Mouse (Mus musculus) embryonic facial prominence, embryonic 12.5 days (tissue): Measurements from ENCODE around the gene Gpc3. TPM values are rescaled to one million over a fixed set of nuclear protein-coding genes. Genes with fewer than 3 reads are reported as not detected.
A peak's percentile ranks its signal among the peaks of the same experiment; 100 is the strongest.
"Not testable (repeated sequence)": the region's sequence is repeated elsewhere in the genome, so short reads cannot be mapped to it uniquely, and the experiment has no call there.

ENCODE experiments used
- ATAC-seq: fragments of 200-750 bp; cut with Nextera tagmentation; 2 replicates; pipeline ENCODE4 v1.8.0; 2017; ENCODE audit not compliant: insufficient number of reproducible peaks, insufficient read depth, low FRiP score, low TSS enrichment
- H3K27ac ChIP-seq: fragments of 300-500 bp; sonication (generic); 2 replicates; pipeline ENCODE4 v1.5.1; 2016; ENCODE audit warnings: mild to moderate bottlenecking
- H3K27me3 ChIP-seq: fragments of 300-500 bp; sonication (generic); 2 replicates; pipeline ENCODE4 v1.6.1; 2016; ENCODE audit warnings: mild to moderate bottlenecking, moderate library complexity
- H3K36me3 ChIP-seq: fragments of 300-500 bp; sonication (generic); 2 replicates; pipeline ENCODE4 v1.6.1; 2016; ENCODE audit warnings: mild to moderate bottlenecking
- H3K4me1 ChIP-seq: fragments of 300-500 bp; sonication (generic); 2 replicates; pipeline ENCODE4 v1.6.1; 2016
- H3K4me2 ChIP-seq: fragments of 300-500 bp; sonication (generic); replicated peaks from 2 replicates; pipeline ENCODE4 v1.6.1; 2016; ENCODE audit warnings: mild to moderate bottlenecking, moderate library complexity
- H3K4me3 ChIP-seq: fragments of 300-500 bp; sonication (generic); 2 replicates; pipeline ENCODE4 v1.5.1; 2016; ENCODE audit warnings: mild to moderate bottlenecking
- H3K9ac ChIP-seq: fragments of 300-500 bp; sonication (generic); 2 replicates; pipeline ENCODE4 v1.6.1; 2016; ENCODE audit warnings: mild to moderate bottlenecking, moderate library complexity
- H3K9me3 ChIP-seq: fragments of 300-500 bp; sonication (generic); 2 replicates; pipeline ENCODE4 v1.6.1; 2016; ENCODE audit warnings: mild to moderate bottlenecking, moderate library complexity
- WGBS: fragments of 180-500 bp; shearing (Covaris S2); methylation state at CpG from one replicate; pipeline ENCODE4 v1.1.7; 2016; 5-methylcytosine and 5-hydroxymethylcytosine counted together
- polyA plus RNA-seq: library from polyadenylated mRNA; unstranded; fragments of >200 nt; fragmentation: Nextera tagmentation; extraction: Ambion mirVana; gene quantifications from 2 replicates; pipeline ENCODE4 v1.2.1, GENCODE M21; 2016

Gpc3 gene
- polyA plus RNA-seq, 1 experiment from 2014 or later, result 863 TPM

DNA sequence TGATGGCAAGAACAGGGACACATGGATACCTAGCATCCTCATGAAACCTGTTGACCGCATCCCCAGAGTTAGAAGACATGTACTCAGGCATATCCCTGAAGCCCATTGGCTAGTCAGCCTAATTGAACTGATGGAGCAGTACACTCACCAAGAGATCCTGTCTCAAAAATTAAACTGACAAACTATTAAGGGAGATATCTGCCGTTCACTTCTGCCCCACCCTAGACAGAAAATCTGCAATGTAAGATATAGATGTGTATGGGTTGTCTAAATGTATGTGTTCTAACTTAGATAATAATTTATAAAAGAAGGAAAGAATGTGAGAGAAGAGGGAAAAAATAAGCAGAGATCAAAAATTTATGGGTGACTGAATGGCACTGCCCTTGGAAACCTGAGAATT lies 212.6 kb downstream of the Gpc3 start:
- Histone ChIP-seq H3K27ac (no peak overlapping the region), H3K4me3 (no peak overlapping the region), H3K9ac (no peak overlapping the region), H3K9me3 (no peaks in the 10 kb centered on the region), H3K4me1 (no peaks in the 10 kb centered on the region), H3K27me3 (no peaks in the 10 kb centered on the region), H3K36me3 (no peaks in the 10 kb centered on the region), H3K4me2 (no peak overlapping the region)
- ATAC-seq, result no peak
- WGBS, result 95% methylated on average over 2 of the region's 2 CpGs

DNA sequence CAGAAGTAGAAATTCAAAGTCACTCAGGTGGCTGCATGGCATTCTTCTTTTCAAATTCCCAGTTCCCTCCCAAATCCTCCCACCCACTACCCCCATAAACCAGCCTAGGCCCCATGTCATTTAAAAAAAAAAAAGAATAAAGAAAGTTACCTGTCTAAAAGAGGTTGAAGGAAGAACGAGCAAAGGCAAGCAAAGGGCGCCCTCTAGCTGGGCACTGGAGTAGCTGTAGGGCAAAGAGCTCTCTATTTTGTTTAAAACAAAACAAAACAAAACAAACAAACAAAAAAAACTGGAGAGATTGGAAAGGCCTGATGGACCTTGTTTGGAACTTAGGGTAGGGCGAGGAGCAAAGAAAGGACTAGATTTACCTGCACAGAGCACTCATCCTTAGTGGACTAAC lies 238.6 kb downstream of the Gpc3 start:
- 54% methylated on average over 3 of the region's 3 CpGs for WGBS
- Histone ChIP-seq H3K36me3 (no peaks in the 10 kb centered on the region), H3K4me3 (no peak overlapping the region), H3K9me3 (no peaks in the 10 kb centered on the region), H3K4me1 (no peaks in the 10 kb centered on the region), H3K9ac (no peak overlapping the region), H3K27me3 (no peaks in the 10 kb centered on the region), H3K4me2 (no peak overlapping the region), H3K27ac (no peak overlapping the region)
- ATAC-seq, result no peak

DNA sequence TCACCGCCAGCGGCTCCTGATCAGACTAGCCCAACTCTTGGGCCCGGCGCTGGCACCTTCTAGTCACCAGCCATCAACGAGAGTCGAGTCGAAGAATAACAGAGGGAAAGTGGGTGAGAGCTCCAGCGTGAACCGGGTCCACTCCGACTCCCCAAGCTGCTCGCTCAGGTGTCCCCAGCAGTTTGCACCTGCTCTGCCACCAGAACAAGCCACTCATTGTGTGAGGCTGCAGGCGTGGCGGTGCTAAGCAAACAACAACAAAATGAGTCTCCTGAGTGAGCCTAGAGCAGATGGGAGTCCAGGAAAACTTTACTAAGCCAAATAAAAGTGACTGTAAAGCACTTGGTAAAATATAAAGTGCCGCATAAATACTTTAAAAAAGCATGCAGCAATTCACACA lies 239.5 kb downstream of the Gpc3 start:
- WGBS, result 83% methylated on average over 14 of the region's 14 CpGs
- Histone ChIP-seq H3K27ac (no peak overlapping the region), H3K4me1 (no peaks in the 10 kb centered on the region)

DNA sequence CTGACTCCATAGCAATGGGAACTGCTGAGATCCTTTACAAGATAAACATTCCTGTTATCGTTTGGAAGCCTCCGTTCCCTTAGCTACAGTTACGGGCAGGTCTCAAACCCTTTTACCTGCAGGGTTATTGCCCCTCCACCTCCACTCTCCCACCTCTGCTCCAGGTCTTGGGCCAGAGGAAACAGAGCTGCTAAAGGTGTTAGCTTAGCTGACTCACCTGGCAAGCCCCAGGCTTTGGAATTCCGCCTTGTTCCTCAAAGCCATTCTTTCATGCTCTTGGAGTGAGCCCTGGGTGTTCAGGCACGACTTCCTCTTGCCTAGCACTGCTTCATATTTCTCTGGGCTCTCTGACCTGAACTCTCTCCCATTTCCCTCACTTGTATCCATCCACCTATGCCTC lies 241.3 kb downstream of the Gpc3 start:
- Histone ChIP-seq H3K4me2 (no peak overlapping the region), H3K4me3 (no peak overlapping the region), H3K9me3 (no peaks in the 10 kb centered on the region), H3K9ac (no peak overlapping the region), H3K27me3 (no peaks in the 10 kb centered on the region), H3K4me1 (no peaks in the 10 kb centered on the region), H3K27ac (no peak overlapping the region), H3K36me3 (no peaks in the 10 kb centered on the region)
- no peak for ATAC-seq
- WGBS, result 73% methylated on average over 5 of the region's 5 CpGs

More for the DNA sequence above, 239.5 kb downstream of the Gpc3 start:
- Histone ChIP-seq H3K9me3 (no peaks in the 10 kb centered on the region), H3K4me3 (no peak overlapping the region), H3K36me3 (no peaks in the 10 kb centered on the region), H3K9ac (no peak overlapping the region), H3K4me2 (no peak overlapping the region), H3K27me3 (no peaks in the 10 kb centered on the region)
- ATAC-seq, result no peak

DNA sequence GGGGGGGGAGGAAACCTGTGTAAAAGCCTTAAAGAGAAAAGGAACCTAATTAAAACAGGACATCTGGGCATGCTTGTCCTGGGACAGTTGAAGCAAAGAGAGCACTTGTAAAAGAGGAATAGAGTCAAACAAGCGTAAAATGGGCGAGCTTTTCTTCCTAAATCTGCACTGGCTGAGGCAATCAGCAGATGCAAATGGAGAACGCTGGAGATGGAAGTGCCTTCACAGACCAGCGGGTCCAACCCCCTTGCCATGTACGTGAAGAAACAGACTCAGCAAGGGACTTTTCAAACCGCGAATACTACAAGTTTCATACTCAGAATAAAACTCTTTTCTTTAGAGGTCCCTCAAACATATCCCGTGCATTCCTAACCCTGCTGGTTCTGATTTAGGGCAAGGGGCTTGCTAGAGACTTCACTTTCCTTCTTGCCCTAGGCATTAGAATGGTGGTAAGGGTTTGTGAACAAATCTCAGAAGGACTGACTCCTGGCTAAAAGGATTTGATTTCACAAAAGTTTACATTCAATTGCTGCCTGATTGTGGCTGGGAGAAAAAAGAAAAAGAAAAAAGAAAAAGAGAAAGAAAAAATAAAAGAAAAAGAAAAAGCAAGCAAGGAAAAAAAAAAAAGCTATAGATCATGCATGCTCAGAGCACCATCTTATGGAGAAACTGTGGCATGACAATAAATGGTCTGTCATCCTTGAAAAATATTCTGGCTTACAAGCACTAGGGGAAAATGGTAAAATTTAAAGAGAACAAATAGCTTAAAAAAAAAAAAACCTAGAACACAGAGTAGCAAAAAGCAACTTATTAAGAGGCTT lies 243.6 kb downstream of the Gpc3 start:
- Histone ChIP-seq H3K4me3 (no peak overlapping the region), H3K4me2 (no peak overlapping the region), H3K36me3 (no peaks in the 10 kb centered on the region; the same call in 1 of the 2 replicates), H3K27ac (peak overlapping the region; percentile 54; the same call in 1 of the 2 replicates), H3K4me1 (no peaks in the 10 kb centered on the region), H3K27me3 (no peaks in the 10 kb centered on the region), H3K9ac (no peak overlapping the region), H3K9me3 (no peaks in the 10 kb centered on the region)
- no peak for ATAC-seq
- WGBS, result 22% methylated on average over 8 of the region's 8 CpGs

DNA sequence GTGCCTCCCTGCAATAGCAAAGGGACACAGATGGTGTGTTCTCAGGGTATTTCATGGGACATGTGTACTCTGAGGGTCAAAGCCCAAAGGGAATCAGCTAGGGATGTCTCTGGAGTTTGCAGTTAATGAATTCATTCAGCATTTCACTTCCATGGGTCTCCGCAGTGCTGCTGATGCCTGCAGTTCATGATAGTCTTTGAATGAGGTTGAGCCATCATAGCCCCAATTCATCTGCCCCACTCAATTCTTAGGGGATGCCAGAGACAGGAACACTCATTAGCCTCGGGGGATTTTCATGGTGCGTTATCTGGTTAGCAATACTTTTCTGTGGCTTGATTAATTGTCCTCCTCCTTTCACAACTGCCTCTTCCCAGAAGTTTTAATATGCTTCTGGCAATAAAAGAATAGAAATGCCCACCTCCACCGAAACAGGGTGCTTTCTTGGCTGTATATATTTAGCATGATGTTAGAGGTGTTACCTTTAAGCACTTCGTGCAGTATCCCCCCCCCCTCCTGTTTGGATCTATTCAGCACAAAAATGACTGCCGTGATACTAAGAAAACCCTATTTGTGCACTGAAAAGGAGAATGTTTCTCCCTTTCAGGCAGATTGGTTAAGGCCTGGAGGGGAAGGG lies 244.3 kb downstream of the Gpc3 start:
- Histone ChIP-seq H3K27me3 (no peaks in the 10 kb centered on the region), H3K4me1 (no peaks in the 10 kb centered on the region), H3K4me2 (no peak overlapping the region), H3K36me3 (no peaks in the 10 kb centered on the region; the same call in 1 of the 2 replicates), H3K9me3 (no peaks in the 10 kb centered on the region), H3K27ac (peak overlapping the region; percentile 54; the same call in 1 of the 2 replicates), H3K9ac (no peak overlapping the region), H3K4me3 (no peak overlapping the region)
- ATAC-seq, result no peak
- WGBS, result 45% methylated on average over 6 of the region's 6 CpGs

DNA sequence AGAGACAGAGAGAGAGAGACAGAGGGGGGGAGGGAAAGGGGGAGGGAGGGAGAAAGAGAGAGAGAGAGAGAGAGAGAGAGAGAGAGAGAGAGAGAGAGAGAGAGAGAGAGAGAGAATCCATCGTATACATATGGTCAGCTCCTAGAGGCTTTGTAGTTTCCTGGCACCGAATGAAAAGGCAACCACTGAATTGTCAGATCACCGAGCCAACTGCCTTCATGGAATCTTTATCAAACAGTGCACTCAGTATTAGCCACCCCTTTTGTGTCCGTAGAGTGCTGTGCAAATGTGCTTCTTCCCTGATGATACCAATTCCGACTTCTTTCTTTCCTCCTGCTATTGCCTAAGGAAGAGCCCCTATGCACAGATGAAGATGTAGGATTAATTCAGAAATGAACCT lies 246.9 kb downstream of the Gpc3 start:
- no peaks in the 10 kb centered on the region for H3K27me3 ChIP-seq
- H3K4me1 ChIP-seq, result no peaks in the 10 kb centered on the region
- no peak overlapping the region for H3K4me3 ChIP-seq
- H3K9ac ChIP-seq, result no peak overlapping the region
- no peaks in the 10 kb centered on the region for H3K9me3 ChIP-seq
- WGBS, result 68% methylated on average over 5 of the region's 5 CpGs
- no peaks in the 10 kb centered on the region; the same call in 1 of the 2 replicates for H3K36me3 ChIP-seq
- no peak overlapping the region for H3K4me2 ChIP-seq
- ATAC-seq, result no peak
- no peak overlapping the region for H3K27ac ChIP-seq

DNA sequence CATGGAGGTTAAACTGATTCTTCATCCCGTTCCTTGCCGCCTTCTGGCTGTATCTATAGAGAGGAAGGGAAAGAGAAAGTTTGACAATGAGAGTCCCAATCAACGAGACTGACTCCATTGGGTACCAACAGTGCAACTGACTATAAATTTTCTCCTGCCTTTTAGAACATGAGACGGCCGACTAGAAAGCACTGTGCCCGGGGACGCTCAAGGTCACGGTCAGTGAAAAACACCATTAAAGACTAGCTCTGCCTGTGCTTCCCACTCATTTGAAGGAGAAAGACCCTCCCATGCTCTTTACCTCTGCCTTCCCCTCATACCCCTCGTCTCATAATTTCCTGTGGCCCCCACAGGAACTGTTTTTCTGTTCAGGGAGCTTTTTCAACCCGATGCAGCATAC lies 248.0 kb downstream of the Gpc3 start:
- WGBS, result 81% methylated on average over 10 of the region's 10 CpGs
- Histone ChIP-seq H3K36me3 (no peaks in the 10 kb centered on the region; the same call in 1 of the 2 replicates), H3K4me3 (no peak overlapping the region), H3K27ac (no peak overlapping the region), H3K9ac (no peak overlapping the region), H3K4me1 (no peaks in the 10 kb centered on the region), H3K27me3 (no peaks in the 10 kb centered on the region), H3K9me3 (no peaks in the 10 kb centered on the region), H3K4me2 (no peak overlapping the region)
- ATAC-seq, result no peak

DNA sequence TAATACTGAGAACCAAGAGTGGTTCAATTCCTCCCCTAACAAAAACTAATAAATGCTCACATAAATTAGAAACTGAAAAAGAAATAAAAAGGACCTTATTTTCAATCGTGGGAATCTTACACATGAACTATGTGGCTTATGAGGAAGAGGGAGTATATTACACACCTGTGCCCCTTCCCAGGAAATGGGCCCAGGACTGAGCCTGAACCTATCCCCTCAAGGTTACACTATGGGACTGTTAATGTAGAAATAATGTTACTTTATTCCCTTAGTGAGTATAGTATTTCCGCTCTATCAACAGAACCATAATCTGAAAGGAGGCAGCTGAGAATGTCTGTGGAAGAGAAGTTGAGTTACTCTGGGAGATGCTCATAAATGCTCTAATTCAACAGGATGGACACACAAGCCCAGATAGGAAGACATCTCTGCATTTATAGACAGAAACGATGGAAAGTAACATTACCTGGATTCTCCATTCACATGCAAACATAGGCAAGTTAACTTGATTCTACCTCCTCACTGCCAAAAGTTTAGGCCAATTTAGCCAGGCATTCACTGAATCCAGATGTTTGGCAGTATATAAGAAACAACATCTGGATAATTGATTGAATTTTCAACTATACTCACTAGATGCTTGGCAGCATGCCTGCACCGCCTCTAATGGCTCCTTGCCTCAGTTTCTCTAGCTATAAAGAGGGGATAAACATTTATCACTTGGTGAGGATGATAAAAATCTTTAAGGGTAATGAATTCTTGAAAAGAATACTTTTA lies 251.3 kb downstream of the Gpc3 start:
- Histone ChIP-seq H3K4me3 (no peak overlapping the region), H3K9ac (no peak overlapping the region), H3K4me1 (no peaks in the 10 kb centered on the region), H3K4me2 (no peak overlapping the region), H3K27me3 (no peaks in the 10 kb centered on the region), H3K9me3 (no peaks in the 10 kb centered on the region), H3K36me3 (no peaks in the 10 kb centered on the region; the same call in 1 of the 2 replicates), H3K27ac (no peak overlapping the region)
- 82% methylated on average over 4 of the region's 4 CpGs for WGBS
- ATAC-seq, result no peak

DNA sequence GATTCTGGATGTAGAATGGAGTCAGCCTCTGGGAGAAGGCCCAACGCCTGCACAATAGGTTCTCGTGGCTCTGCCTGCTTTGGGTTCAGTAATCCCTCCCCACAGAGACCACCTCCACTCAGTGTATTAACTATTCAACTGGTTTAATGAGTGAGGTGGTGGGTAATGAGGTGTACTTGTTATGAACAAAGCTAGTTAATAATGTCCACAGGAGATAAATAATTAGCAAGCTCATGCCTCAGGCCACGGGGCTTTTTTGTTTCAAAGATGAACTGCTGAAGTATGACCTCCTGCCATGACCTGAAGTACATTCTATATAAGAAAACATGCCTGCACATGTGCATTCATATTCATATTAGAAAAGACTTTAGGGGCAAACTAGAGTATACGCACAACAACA lies 260.8 kb downstream of the Gpc3 start:
- ATAC-seq, result no peak
- no peaks in the 10 kb centered on the region for H3K9me3 ChIP-seq
- H3K4me2 ChIP-seq, result no peak overlapping the region
- no peaks in the 10 kb centered on the region for H3K36me3 ChIP-seq
- H3K4me1 ChIP-seq, result no peaks in the 10 kb centered on the region
- 77% methylated on average over 4 of the region's 4 CpGs for WGBS
- H3K4me3 ChIP-seq, result no peak overlapping the region
- no peak overlapping the region for H3K9ac ChIP-seq
- H3K27ac ChIP-seq, result no peak overlapping the region
- H3K27me3 ChIP-seq, result no peaks in the 10 kb centered on the region

DNA sequence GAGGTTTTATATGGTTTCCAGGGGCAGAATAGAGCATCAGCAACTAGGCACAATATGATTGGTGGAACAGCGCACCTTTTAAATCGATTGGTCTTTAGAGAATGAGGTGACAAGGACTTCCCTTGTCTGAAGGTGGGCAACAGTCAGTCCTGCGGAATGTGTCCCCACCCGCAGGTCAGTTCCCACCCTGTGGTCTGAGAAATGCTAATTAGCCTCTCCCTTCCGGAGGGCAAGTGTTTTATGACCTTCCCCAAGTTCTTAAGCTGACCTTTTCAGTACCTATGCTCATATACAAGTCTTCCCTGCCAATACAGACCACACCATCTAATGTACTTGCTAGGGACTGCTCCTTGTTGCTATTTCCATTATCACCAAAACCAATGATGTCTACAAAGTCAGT lies 263.1 kb downstream of the Gpc3 start:
- 67% methylated on average over 5 of the region's 5 CpGs for WGBS
- H3K27me3 ChIP-seq, H3K4me3 ChIP-seq, ATAC-seq, H3K4me1 ChIP-seq, H3K9ac ChIP-seq, H3K4me2 ChIP-seq, H3K9me3 ChIP-seq, H3K36me3 ChIP-seq, H3K27ac ChIP-seq: not testable (repeated sequence)

DNA sequence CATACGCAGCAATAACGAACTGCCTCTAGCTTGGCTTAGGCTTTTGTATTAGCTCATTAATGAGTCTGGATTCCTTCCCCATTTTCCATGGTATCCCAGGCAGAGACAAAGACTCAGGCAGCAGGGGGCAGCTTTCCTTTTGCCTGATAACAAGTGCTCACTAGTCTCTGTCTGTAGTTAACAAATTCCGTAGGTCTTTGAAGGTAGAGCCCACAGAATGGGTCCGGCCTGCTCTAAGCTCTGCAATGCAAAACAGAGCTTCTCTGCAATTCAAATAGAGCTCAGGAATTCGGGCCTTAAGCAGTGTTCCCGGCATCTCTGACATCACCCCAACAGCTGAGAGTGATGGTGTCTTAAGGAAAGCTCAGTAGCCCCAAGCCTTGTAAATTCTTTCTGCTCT lies 265.0 kb downstream of the Gpc3 start:
- no peak for ATAC-seq
- Histone ChIP-seq H3K27me3 (no peaks in the 10 kb centered on the region), H3K4me3 (no peak overlapping the region), H3K4me2 (no peak overlapping the region), H3K27ac (no peak overlapping the region), H3K36me3 (no peaks in the 10 kb centered on the region), H3K4me1 (no peaks in the 10 kb centered on the region), H3K9ac (no peak overlapping the region), H3K9me3 (no peaks in the 10 kb centered on the region)
- WGBS, result 43% methylated on average over 6 of the region's 6 CpGs
